Comparison of ENCODE assay signal across 8 mouse cellular contexts in genomic region chr14:32159690-32160246, GRCm38 (mm10). TPM values are rescaled to one million over a fixed set of nuclear protein-coding genes. Genes with fewer than 3 reads are reported as not detected.
DNase-seq lines count a peak whose midpoint lies in the region; ATAC-seq lines count a peak whose summit lies in the region.

Gene Ncoa4, plus strand, starts transcription at chr14:32159865.

- peak within 1 kb of the TSS; percentile 60 for H3K27ac ChIP-seq in lung, embryonic 16.5 days (ENCODE audit: low read length)

- peak within 1 kb of the TSS; percentile 69 for H3K4me2 ChIP-seq in lung, embryonic 16.5 days (ENCODE audit: low read depth, low read length)

- H3K4me3 ChIP-seq in lung, embryonic 16.5 days (ENCODE audit: low read length) = peak within 1 kb of the TSS; percentile 71

- peak; percentile 95 to 97 for ATAC-seq in hematopoietic stem cell, adult 5-6 weeks (replicated peaks in 1 of 2; ENCODE audit: insufficient read depth in 1 of 2, low FRiP score in 2 of 2, low TSS enrichment in 1 of 2, low read depth in 1 of 2, poor library complexity in 2 of 2, severe bottlenecking in 2 of 2)
- ATAC-seq in lung, embryonic 16.5 days (ENCODE audit: low read depth) = peak; percentile 99

- peak; percentile 97 for DNase-seq in MEL-GATA-1-ER (ENCODE audit: extremely low read depth, low read depth)
- peak; percentile 98 for DNase-seq in cerebellum, adult 8-10 months
- DNase-seq in forelimb bud, embryonic 11.5 days (ENCODE audit: low read depth, low spot score) = peak; percentile 99
- peak; percentile 99 for DNase-seq in layer of hippocampus, adult 9-10 months (ENCODE audit: low spot score)
- peak; percentile 99 for DNase-seq in ovary, postnatal 10 days (ENCODE audit: low spot score)
- peak; percentile 95 to 98 for DNase-seq in thymus, postnatal 10 days (ENCODE audit: low spot score in 2 of 2)

- H3K36me3 ChIP-seq in lung, embryonic 16.5 days (ENCODE audit: control insufficient read depth, insufficient read depth, low read length) = no peaks in the 10 kb centered on the region

- peaks cover 14% of the 10 kb centered on the region for H3K4me1 ChIP-seq in lung, embryonic 16.5 days (replicated peaks; ENCODE audit: control insufficient read depth, insufficient read depth, low read length)

- no peaks in the 10 kb centered on the region for H3K9me3 ChIP-seq in lung, embryonic 16.5 days (ENCODE audit: control insufficient read depth, low read length)

- under 1% methylated on average over 38 of the region's 40 CpGs for WGBS in lung, embryonic 16.5 days

- peak within 1 kb of the TSS; percentile 83 for H3K9ac ChIP-seq in lung, embryonic 16.5 days (ENCODE audit: low read length)

- no peaks in the 10 kb centered on the region for H3K27me3 ChIP-seq in lung, embryonic 16.5 days (ENCODE audit: control insufficient read depth, insufficient read depth, low read depth, low read length)

RNA-seq across cellular contexts. Expression of gene Ncoa4, which starts in this region (rescaled TPM):
- total RNA-seq in hematopoietic stem cell, adult 5-6 weeks (2017) = 148 and 203 TPM in 2 replicates
- 106 and 108 TPM in 2 replicates for polyA plus RNA-seq in lung, embryonic 16.5 days (2015; fragmentation: Nextera tagmentation; extraction: Ambion mirVana)

Comparison
In these comparisons a context has a peak if more than half of its experiments do, and no peak if none do; other contexts are left out.
1. Peak in every context shown above with its lines: DNase-seq, ATAC-seq, H3K4me3 ChIP-seq and H3K27ac ChIP-seq.